Comparison of ENCODE assay signal across 11 mouse cellular contexts in genomic region chr11:24144159-24144946, GRCm38 (mm10).
DNase-seq lines count a peak whose midpoint lies in the region; ATAC-seq and TF ChIP-seq lines count a peak whose summit lies in the region.
"Had no signal": no experiment of that assay in that cellular context is flagged by ENCODE, and none has a peak within 500 bp of the region (broad histone marks: within the 10 kb centered on the region; RNA-seq: fewer than 3 reads in every experiment).

No protein-coding gene starts in this region.

- H3K9ac ChIP-seq in forebrain, postnatal 0 days: no peak overlapping the region
- H3K9ac ChIP-seq: embryonic facial prominence, embryonic 12.5 days; hindbrain, embryonic 15.5 days had no signal

- H3K4me3 ChIP-seq in forebrain, postnatal 0 days (ENCODE audit: low read depth, low read length): no peak overlapping the region
- H3K4me3 ChIP-seq: embryonic facial prominence, embryonic 12.5 days; hindbrain, embryonic 15.5 days had no signal

- peak; percentile 9 to 12 for DNase-seq in heart, postnatal 10 days
- no peak for DNase-seq in heart, adult 11 months
- DNase-seq in WW6 (ENCODE audit: low read depth, low spot score): peak; percentile 7
- DNase-seq in forebrain, postnatal 0 days: no peak
- peak; percentile 71 to 74 for DNase-seq in left cerebral cortex, postnatal 14 days (ENCODE audit: low spot score in 2 of 2)
- no peak for DNase-seq in thymus, adult 18-20 months
- DNase-seq in thymus, postnatal 14 days: no peak
- no peak for DNase-seq in ovary, postnatal 10 days (ENCODE audit: low spot score)
- DNase-seq: lung, postnatal 36 days had no signal

- ATAC-seq in forebrain, postnatal 0 days: peak; percentile 55

- H3K27ac ChIP-seq in forebrain, postnatal 0 days (ENCODE audit: low read depth, low read length): 0 out of 2 replicates have a peak overlapping the region, but pooled peaks have one; percentile 21
- H3K27ac ChIP-seq: embryonic facial prominence, embryonic 12.5 days; hindbrain, embryonic 15.5 days had no signal

- H3K4me2 ChIP-seq in forebrain, postnatal 0 days (ENCODE audit: low read depth): no peak overlapping the region
- H3K4me2 ChIP-seq: embryonic facial prominence, embryonic 12.5 days; hindbrain, embryonic 15.5 days had no signal

- H3K36me3 ChIP-seq in forebrain, postnatal 0 days (ENCODE audit: insufficient read depth): no peaks in the 10 kb centered on the region
- H3K36me3 ChIP-seq: hindbrain, embryonic 15.5 days had no signal

- no peaks in the 10 kb centered on the region for H3K27me3 ChIP-seq in forebrain, postnatal 0 days (ENCODE audit: insufficient read depth, low read length)
- H3K27me3 ChIP-seq: embryonic facial prominence, embryonic 12.5 days; hindbrain, embryonic 15.5 days had no signal

- 69% methylated on average over 16 of the region's 16 CpGs for WGBS in forebrain, postnatal 0 days

- intact Hi-C loops in heart, postnatal 10 days (cut with DNase I): no loop called here
- intact Hi-C loops in left cerebral cortex, postnatal 14 days (cut with DNase I): no loop called here

- peaks cover 14% of the 10 kb centered on the region; the same call in 1 of the 2 replicates for H3K4me1 ChIP-seq in forebrain, postnatal 0 days (ENCODE audit: insufficient read depth)

- H3K9me3 ChIP-seq in forebrain, postnatal 0 days (ENCODE audit: low read length): no peaks in the 10 kb centered on the region
- H3K9me3 ChIP-seq: embryonic facial prominence, embryonic 12.5 days; hindbrain, embryonic 15.5 days had no signal

- no peak for TF ChIP-seq CTCF in forebrain, postnatal 0 days (IDR thresholded peaks at IDR 0.05; ENCODE audit: low read depth)

Comparison
In these comparisons a context has a peak if more than half of its experiments do, and no peak if none do; other contexts are left out.
1. DNase-seq: peak in heart, postnatal 10 days (2 of 2), WW6 (single experiment) and left cerebral cortex, postnatal 14 days (2 of 2); none in heart, adult 11 months (single experiment), forebrain, postnatal 0 days (single experiment), thymus, adult 18-20 months (0 of 2), thymus, postnatal 14 days (single experiment) and ovary, postnatal 10 days (single experiment).